24 mouse cellular contexts compared by ENCODE assay signal in genomic region chr12:104940466-104940865, GRCm38 (mm10).
"Had no signal": no experiment of that assay in that cellular context is flagged by ENCODE, and none has a peak within 500 bp of the region (broad histone marks: within the 10 kb centered on the region; RNA-seq: fewer than 3 reads in every experiment).

No protein-coding gene starts in this region.

- H3K4me3 ChIP-seq: gastrocnemius, adult 2 months; heart, adult 2 months; heart, embryonic 13.5 days; heart, embryonic 15.5 days; hindbrain, embryonic 10.5 days; hindbrain, embryonic 12.5 days; kidney, embryonic 15.5 days; limb, embryonic 12.5 days; liver, embryonic 13.5 days; liver, embryonic 15.5 days had no signal

- H3K36me3 ChIP-seq: hindbrain, embryonic 10.5 days; hindbrain, embryonic 12.5 days had no signal

- DNase-seq: gastrocnemius, adult 2 months; gastrocnemius, postnatal 10 days; gastrocnemius, postnatal 25 days; heart, postnatal 4 days; kidney, adult 2 months; kidney, postnatal 14 days; kidney, postnatal 36 days; layer of hippocampus, adult 9-11 months; left cerebral cortex, postnatal 4 days; liver had no signal

- H3K9ac ChIP-seq: heart, embryonic 13.5 days; heart, embryonic 15.5 days; hindbrain, embryonic 14.5 days; kidney, embryonic 15.5 days; limb, embryonic 12.5 days; liver, embryonic 13.5 days; liver, embryonic 15.5 days; liver, postnatal 0 days had no signal

- H3K27ac ChIP-seq: gastrocnemius, adult 2 months; heart, adult 2 months; heart, embryonic 13.5 days; heart, embryonic 15.5 days; hindbrain, embryonic 10.5 days; hindbrain, embryonic 12.5 days; hindbrain, embryonic 14.5 days; kidney, embryonic 15.5 days; kidney, postnatal 0 days; limb, embryonic 12.5 days; liver, embryonic 13.5 days; liver, embryonic 15.5 days had no signal

- H3K27me3 ChIP-seq: kidney, embryonic 15.5 days; liver, embryonic 13.5 days; liver, embryonic 15.5 days had no signal

- H3K9me3 ChIP-seq: heart, embryonic 15.5 days; liver, embryonic 13.5 days; liver, embryonic 15.5 days had no signal

- H3K4me2 ChIP-seq: heart, embryonic 11.5 days; heart, embryonic 13.5 days; heart, embryonic 15.5 days; hindbrain, embryonic 12.5 days; hindbrain, embryonic 14.5 days; kidney, embryonic 15.5 days; liver, embryonic 11.5 days; liver, embryonic 13.5 days; liver, embryonic 15.5 days had no signal

- H3K4me1 ChIP-seq: heart, embryonic 13.5 days; heart, embryonic 15.5 days; liver, embryonic 13.5 days; liver, embryonic 15.5 days had no signal
